Mouse (Mus musculus) liver, embryonic 13.5 days (tissue): ENCODE measurements around the gene Cd44. TPM values are rescaled to one million over a fixed set of nuclear protein-coding genes. Genes with fewer than 3 reads are reported as not detected.
A peak's percentile ranks its signal among the peaks of the same experiment; 100 is the strongest.

Experiments
- ATAC-seq: fragments of 200-750 bp; cut with Nextera tagmentation; 2 replicates; pipeline ENCODE4 v1.8.0; 2017; ENCODE audit warnings: low read depth, mild to moderate bottlenecking, moderate number of reproducible peaks, moderate library complexity
- DNase-seq: peaks from one replicate; pipeline ENCODE4 v3.0.0; 2022
- H3K27ac ChIP-seq: fragments of 300-500 bp; sonication (generic); 2 replicates; pipeline ENCODE4 v1.5.1; 2015; ENCODE audit warnings: moderate library complexity, mild to moderate bottlenecking, inconsistent platforms
- H3K27me3 ChIP-seq: fragments of 300-500 bp; sonication (generic); 2 replicates; pipeline ENCODE4 v1.6.1; 2015; ENCODE audit warnings: mild to moderate bottlenecking, inconsistent platforms
- H3K36me3 ChIP-seq: fragments of 300-500 bp; sonication (generic); 2 replicates; pipeline ENCODE4 v1.6.1; 2015; ENCODE audit warnings: mild to moderate bottlenecking, inconsistent platforms
- H3K4me1 ChIP-seq: fragments of 300-500 bp; sonication (generic); replicated peaks from 2 replicates; pipeline ENCODE4 v1.6.1; 2015; ENCODE audit warnings: inconsistent platforms
- H3K4me2 ChIP-seq: fragments of 300-500 bp; sonication (generic); 2 replicates; pipeline ENCODE4 v1.6.1; 2015; ENCODE audit warnings: inconsistent platforms, mild to moderate bottlenecking, moderate library complexity
- H3K4me3 ChIP-seq: fragments of 300-500 bp; sonication (generic); replicated peaks from 2 replicates; pipeline ENCODE4 v1.5.1; 2015; ENCODE audit warnings: mild to moderate bottlenecking, inconsistent platforms
- H3K9ac ChIP-seq: fragments of 300-500 bp; sonication (generic); 2 replicates; pipeline ENCODE4 v1.6.1; 2015; ENCODE audit warnings: mild to moderate bottlenecking, inconsistent platforms
- H3K9me3 ChIP-seq: fragments of 300-500 bp; sonication (generic); replicated peaks from 2 replicates; pipeline ENCODE4 v1.6.1; 2016; ENCODE audit warnings: inconsistent platforms
- WGBS: fragments of 180-500 bp; shearing (Covaris S2); methylation state at CpG from one replicate; pipeline ENCODE4 v1.1.7; 2015; ENCODE audit not compliant: insufficient replicate concordance; 5-methylcytosine and 5-hydroxymethylcytosine counted together
- polyA plus RNA-seq: library from polyadenylated mRNA; unstranded; fragments of >200 nt; fragmentation: Nextera tagmentation; extraction: Ambion mirVana; gene quantifications from 2 replicates; pipeline ENCODE4 v1.2.1, GENCODE M21; 2015

The Cd44 gene
- polyA plus RNA-seq = 15.1 and 19.5 TPM in 2 replicates

- ATAC-seq = peak; percentile 85
- Histone ChIP-seq H3K4me1 (peaks cover 53% of the 10 kb centered on the region), H3K4me3 (peak within 1 kb of the TSS; percentile 69), H3K27me3 (no peaks in the 10 kb centered on the region), H3K4me2 (peak within 1 kb of the TSS; percentile 84), H3K36me3 (no peaks in the 10 kb centered on the region), H3K9ac (peak within 1 kb of the TSS; percentile 78), H3K27ac (peak within 1 kb of the TSS; percentile 82), H3K9me3 (no peaks in the 10 kb centered on the region)
- peak; percentile 53 for DNase-seq
- WGBS = under 1% methylated on average over 29 of the region's 29 CpGs
Observed at GRCm38 (mm10) chr2:102900875-102901827, at the start of gene Cd44. TSS of gene Cd44 (minus strand) at chr2:102901665.

GRCm38 (mm10) chr2:102948481-102948857 lies 47.0 kb upstream of the Cd44 start:
- no peaks in the 10 kb centered on the region for H3K9me3 ChIP-seq
- ATAC-seq = no peak
- no peak overlapping the region for H3K27ac ChIP-seq
- no peak overlapping the region for H3K4me3 ChIP-seq
- H3K4me2 ChIP-seq = no peak overlapping the region
- H3K27me3 ChIP-seq = no peaks in the 10 kb centered on the region
- H3K4me1 ChIP-seq = no peaks in the 10 kb centered on the region
- H3K36me3 ChIP-seq = no peaks in the 10 kb centered on the region
- H3K9ac ChIP-seq = no peak overlapping the region
- peak; percentile 2 for DNase-seq
- WGBS = 17% methylated on average over 4 of the region's 4 CpGs

- no peak overlapping the region for H3K4me3 ChIP-seq
- no peaks in the 10 kb centered on the region for H3K9me3 ChIP-seq
- H3K27me3 ChIP-seq = no peaks in the 10 kb centered on the region
- H3K36me3 ChIP-seq = no peaks in the 10 kb centered on the region
- no peak for ATAC-seq
- no peak overlapping the region for H3K4me2 ChIP-seq
- H3K9ac ChIP-seq = no peak overlapping the region
- no peaks in the 10 kb centered on the region for H3K4me1 ChIP-seq
- no peak for DNase-seq
- 60% methylated on average over 5 of the region's 5 CpGs for WGBS
- no peak overlapping the region for H3K27ac ChIP-seq
Observed at GRCm38 (mm10) chr2:102947846-102948480, 46.5 kb upstream of the Cd44 start.

- no peaks in the 10 kb centered on the region for H3K27me3 ChIP-seq
- 43% methylated on average over 1 of the region's 1 CpGs for WGBS
- H3K27ac ChIP-seq = no peak overlapping the region
Observed at GRCm38 (mm10) chr2:102945111-102945510, 43.6 kb upstream of the Cd44 start.

GRCm38 (mm10) chr2:102944415-102945012 lies 43.0 kb upstream of the Cd44 start:
- Histone ChIP-seq H3K36me3 (no peaks in the 10 kb centered on the region), H3K4me3 (no peak overlapping the region), H3K9ac (no peak overlapping the region), H3K27ac (no peak overlapping the region), H3K27me3 (no peaks in the 10 kb centered on the region), H3K4me1 (no peaks in the 10 kb centered on the region), H3K9me3 (no peaks in the 10 kb centered on the region), H3K4me2 (no peak overlapping the region)
- ATAC-seq = no peak
- no peak for DNase-seq
- WGBS = 55% methylated on average over 7 of the region's 7 CpGs

More at GRCm38 (mm10) chr2:102945111-102945510, 43.6 kb upstream of the Cd44 start:
- Histone ChIP-seq H3K4me2 (no peak overlapping the region), H3K9me3 (no peaks in the 10 kb centered on the region), H3K4me3 (no peak overlapping the region), H3K4me1 (no peaks in the 10 kb centered on the region), H3K36me3 (no peaks in the 10 kb centered on the region), H3K9ac (no peak overlapping the region)
- ATAC-seq (no peak), DNase-seq (no peak)

- no peaks in the 10 kb centered on the region for H3K9me3 ChIP-seq
- H3K4me1 ChIP-seq = no peaks in the 10 kb centered on the region
- no peaks in the 10 kb centered on the region for H3K27me3 ChIP-seq
- no peak overlapping the region for H3K4me2 ChIP-seq
- H3K4me3 ChIP-seq = no peak overlapping the region
- WGBS = 24% methylated on average over 6 of the region's 6 CpGs
- no peak overlapping the region for H3K27ac ChIP-seq
- no peaks in the 10 kb centered on the region for H3K36me3 ChIP-seq
- DNase-seq = peak; percentile 1
- H3K9ac ChIP-seq = no peak overlapping the region
- peak; percentile 39; the same call in 1 of the 2 replicates for ATAC-seq
Observed at GRCm38 (mm10) chr2:102943983-102944382, 42.5 kb upstream of the Cd44 start.

DNA sequence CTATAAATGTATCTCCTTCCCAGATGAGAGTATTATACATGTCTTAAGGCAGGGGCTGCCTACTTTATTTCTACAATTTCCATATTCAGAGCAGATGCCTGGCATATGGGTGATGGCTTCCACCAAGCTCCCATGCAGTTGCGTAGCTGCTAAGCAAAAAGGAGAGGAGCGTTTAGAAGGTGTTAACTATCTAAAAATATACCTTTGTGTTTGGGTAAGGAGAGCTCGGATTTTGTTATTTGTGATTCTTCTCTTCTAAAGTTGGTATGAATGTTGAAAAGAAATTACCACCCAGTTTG lies 41.3 kb upstream of the Cd44 start:
- ATAC-seq = no peak
- 67% methylated on average over 3 of the region's 3 CpGs for WGBS

GRCm38 (mm10) chr2:102941937-102942781 lies 40.7 kb upstream of the Cd44 start:
- H3K27me3 ChIP-seq = no peaks in the 10 kb centered on the region
- no peak overlapping the region for H3K4me2 ChIP-seq
- no peak overlapping the region for H3K27ac ChIP-seq
- H3K9ac ChIP-seq = no peak overlapping the region
- no peaks in the 10 kb centered on the region for H3K9me3 ChIP-seq
- 65% methylated on average over 10 of the region's 10 CpGs for WGBS
- H3K4me3 ChIP-seq = no peak overlapping the region
- no peaks in the 10 kb centered on the region for H3K4me1 ChIP-seq
- H3K36me3 ChIP-seq = no peaks in the 10 kb centered on the region
- DNase-seq (no peak), ATAC-seq (no peak)

More for the DNA sequence above, 41.3 kb upstream of the Cd44 start:
- Histone ChIP-seq H3K27me3 (no peaks in the 10 kb centered on the region), H3K4me2 (no peak overlapping the region), H3K36me3 (no peaks in the 10 kb centered on the region), H3K9ac (no peak overlapping the region), H3K9me3 (no peaks in the 10 kb centered on the region), H3K4me1 (no peaks in the 10 kb centered on the region), H3K27ac (no peak overlapping the region), H3K4me3 (no peak overlapping the region)
- DNase-seq = no peak

GRCm38 (mm10) chr2:102940813-102941361 lies 39.4 kb upstream of the Cd44 start:
- 50% methylated on average over 8 of the region's 8 CpGs for WGBS
- H3K9ac ChIP-seq = no peak overlapping the region
- DNase-seq (no peak), ATAC-seq (no peak)
- H3K36me3 ChIP-seq = no peaks in the 10 kb centered on the region
- no peak overlapping the region for H3K4me2 ChIP-seq
- H3K9me3 ChIP-seq = no peaks in the 10 kb centered on the region
- H3K4me1 ChIP-seq = no peaks in the 10 kb centered on the region
- H3K27ac ChIP-seq = no peak overlapping the region
- H3K27me3 ChIP-seq = no peaks in the 10 kb centered on the region
- H3K4me3 ChIP-seq = no peak overlapping the region

GRCm38 (mm10) chr2:102940158-102940557 lies 38.7 kb upstream of the Cd44 start:
- H3K4me1 ChIP-seq = no peaks in the 10 kb centered on the region
- ATAC-seq (no peak), DNase-seq (no peak)
- no peak overlapping the region for H3K27ac ChIP-seq
- no peaks in the 10 kb centered on the region for H3K36me3 ChIP-seq
- no peak overlapping the region for H3K4me2 ChIP-seq
- 73% methylated on average over 8 of the region's 8 CpGs for WGBS
- no peak overlapping the region for H3K9ac ChIP-seq
- no peaks in the 10 kb centered on the region for H3K27me3 ChIP-seq
- no peaks in the 10 kb centered on the region for H3K9me3 ChIP-seq
- no peak overlapping the region for H3K4me3 ChIP-seq
